Mouse (Mus musculus): ENCODE measurements at regions not wholly inside any gene's neighbourhood (a gene's known extent, or its start where the extent isn't known, plus 50 kb on each side); places are given as distances from the start of the nearest gene placed in this dataset.

- TF ChIP-seq POLR2A (IDR thresholded peaks at IDR 0.05; ENCODE audit: insufficient read depth, low read depth, low read length) (no peak), CTCF (IDR thresholded peaks at IDR 0.05; ENCODE audit: insufficient read depth, low read depth, low read length) (no peak)
These were observed 126.1 kb upstream of the Arntl start for GRCm38 (mm10) chr7:113081120-113081519.

All from olfactory bulb, adult 2 months (tissue).